In genomic region chr17:6803614-6804013, GRCm38 (mm10) we compare ENCODE assay signal across 17 mouse cellular contexts. TPM values are rescaled to one million over a fixed set of nuclear protein-coding genes. Genes with fewer than 3 reads are reported as not detected.
DNase-seq lines count a peak whose midpoint lies in the region; ATAC-seq and TF ChIP-seq lines count a peak whose summit lies in the region.
"Had no signal": no experiment of that assay in that cellular context is flagged by ENCODE, and none has a peak within 500 bp of the region (broad histone marks: within the 10 kb centered on the region; RNA-seq: fewer than 3 reads in every experiment).

No protein-coding gene starts in this region.

- H3K4me1 ChIP-seq in liver, embryonic 12.5 days, result peaks cover 56% of the 10 kb centered on the region
- peaks cover 9% of the 10 kb centered on the region; the same call in 1 of the 2 replicates for H3K4me1 ChIP-seq in liver, postnatal 0 days (ENCODE audit: insufficient read depth)
- peaks cover 29 to 42% of the 10 kb centered on the region in 2 experiments for H3K4me1 ChIP-seq in liver, embryonic 14.5 days (replicated peaks; ENCODE audit: control insufficient read depth in 2 of 2, insufficient read depth in 2 of 2, low read length in 1 of 2)
- no peaks in the 10 kb centered on the region for H3K4me1 ChIP-seq in hindbrain, embryonic 11.5 days (replicated peaks; ENCODE audit: control insufficient read depth, insufficient read depth, low read length)
- H3K4me1 ChIP-seq in intestine, embryonic 16.5 days (ENCODE audit: control insufficient read depth, insufficient read depth, low read length), result peaks cover 9% of the 10 kb centered on the region; the same call in 1 of the 2 replicates
- H3K4me1 ChIP-seq: embryonic facial prominence, embryonic 10.5 days had no signal

- no peak overlapping the region for H3K4me2 ChIP-seq in liver, embryonic 12.5 days
- H3K4me2 ChIP-seq in liver, postnatal 0 days (ENCODE audit: low read depth, low read length), result no peak overlapping the region
- no peak overlapping the region for H3K4me2 ChIP-seq in liver, embryonic 14.5 days (ENCODE audit: low read depth)
- H3K4me2 ChIP-seq in hindbrain, embryonic 11.5 days (replicated peaks; ENCODE audit: low read depth, low read length), result no peak overlapping the region
- H3K4me2 ChIP-seq in intestine, embryonic 16.5 days (ENCODE audit: low read depth, low read length), result no peak overlapping the region
- H3K4me2 ChIP-seq: heart, embryonic 11.5 days; hindbrain, embryonic 12.5 days had no signal

- DNase-seq in liver, postnatal 0 days, result no peak
- DNase-seq in lung, postnatal 25 days (ENCODE audit: low spot score), result peak; percentile 72
- no peak for DNase-seq in lung, postnatal 14 days
- no peak for DNase-seq in liver, embryonic 14.5 days (ENCODE audit: low read depth in 3 of 3, low spot score in 3 of 3)
- no peak for DNase-seq in hindbrain, embryonic 11.5 days (ENCODE audit: low spot score)
- no peak for DNase-seq in spleen, postnatal 14 days (ENCODE audit: low spot score in 2 of 2)
- DNase-seq: adrenal gland, adult 8-10 months; adrenal gland, postnatal 36 days; heart, adult 2 months; heart, postnatal 36 days had no signal

- peak overlapping the region; percentile 90 for H3K27ac ChIP-seq in liver, embryonic 12.5 days
- H3K27ac ChIP-seq in liver, postnatal 0 days (ENCODE audit: low read depth), result no peak overlapping the region
- H3K27ac ChIP-seq in liver, embryonic 14.5 days, result peak overlapping the region; percentile 80
- H3K27ac ChIP-seq in hindbrain, embryonic 11.5 days (ENCODE audit: low read depth, low read length), result no peak overlapping the region
- H3K27ac ChIP-seq in intestine, embryonic 16.5 days (ENCODE audit: low read length), result no peak overlapping the region
- H3K27ac ChIP-seq: embryonic facial prominence, embryonic 10.5 days; heart, adult 2 months; hindbrain, embryonic 12.5 days had no signal

- no peak for TF ChIP-seq EP300 in liver, postnatal 0 days (IDR thresholded peaks at IDR 0.05; ENCODE audit: low read depth)
- TF ChIP-seq EP300 in liver, embryonic 14.5 days (IDR thresholded peaks at IDR 0.05; ENCODE audit: low read depth), result no peak

- H3K4me3 ChIP-seq in liver, embryonic 12.5 days, result no peak overlapping the region
- no peak overlapping the region for H3K4me3 ChIP-seq in liver, postnatal 0 days (ENCODE audit: low read depth, low read length)
- H3K4me3 ChIP-seq in liver, embryonic 14.5 days (ENCODE audit: insufficient read depth in 1 of 2, low read depth in 2 of 2, low read length in 2 of 2), result no peak overlapping the region
- H3K4me3 ChIP-seq in hindbrain, embryonic 11.5 days (ENCODE audit: low read depth, low read length), result no peak overlapping the region
- H3K4me3 ChIP-seq in intestine, embryonic 16.5 days (ENCODE audit: low read length), result no peak overlapping the region
- H3K4me3 ChIP-seq: embryonic facial prominence, embryonic 10.5 days; heart, adult 2 months; hindbrain, embryonic 12.5 days had no signal

- ATAC-seq in liver, embryonic 12.5 days, result no peak
- no peak for ATAC-seq in liver, postnatal 0 days
- no peak for ATAC-seq in liver, embryonic 14.5 days (ENCODE audit: insufficient read depth)
- ATAC-seq in hindbrain, embryonic 11.5 days (ENCODE audit: low FRiP score), result no peak
- ATAC-seq in intestine, embryonic 16.5 days, result no peak
- ATAC-seq: forebrain, embryonic 14.5 days; hindbrain, embryonic 16.5 days had no signal

- TF ChIP-seq CTCF in liver, postnatal 0 days (IDR thresholded peaks at IDR 0.05; ENCODE audit: low read depth), result no peak
- no peak for TF ChIP-seq CTCF in liver, embryonic 14.5 days (IDR thresholded peaks at IDR 0.05; ENCODE audit: low read depth)

- H3K9me3 ChIP-seq in liver, embryonic 12.5 days (replicated peaks), result peaks cover 9% of the 10 kb centered on the region
- peaks cover 6% of the 10 kb centered on the region; the same call in 1 of the 2 replicates for H3K9me3 ChIP-seq in liver, postnatal 0 days (ENCODE audit: low read length)
- peaks cover 6% of the 10 kb centered on the region for H3K9me3 ChIP-seq in liver, embryonic 14.5 days (ENCODE audit: control insufficient read depth, low read length)
- no peaks in the 10 kb centered on the region for H3K9me3 ChIP-seq in hindbrain, embryonic 11.5 days (ENCODE audit: control insufficient read depth, low read length)
- H3K9me3 ChIP-seq in intestine, embryonic 16.5 days (ENCODE audit: control insufficient read depth, low read length), result peaks cover 6% of the 10 kb centered on the region; the same call in 1 of the 2 replicates

- WGBS in liver, embryonic 12.5 days (ENCODE audit: insufficient replicate concordance), result 70% methylated on average over 1 of the region's 1 CpGs
- WGBS in liver, postnatal 0 days (ENCODE audit: insufficient replicate concordance), result 90% methylated on average over 1 of the region's 1 CpGs
- 87% methylated on average over 1 of the region's 1 CpGs for WGBS in liver, embryonic 14.5 days (ENCODE audit: insufficient replicate concordance)
- WGBS in hindbrain, embryonic 11.5 days, result 95% methylated on average over 1 of the region's 1 CpGs
- WGBS in intestine, embryonic 16.5 days, result 93% methylated on average over 1 of the region's 1 CpGs

- H3K36me3 ChIP-seq in liver, embryonic 12.5 days, result peaks cover 5% of the 10 kb centered on the region; the same call in 1 of the 2 replicates
- no peaks in the 10 kb centered on the region for H3K36me3 ChIP-seq in liver, postnatal 0 days (replicated peaks; ENCODE audit: insufficient read depth, low read length)
- H3K36me3 ChIP-seq in liver, embryonic 14.5 days (replicated peaks; ENCODE audit: control insufficient read depth, insufficient read depth, low read depth), result no peaks in the 10 kb centered on the region
- no peaks in the 10 kb centered on the region for H3K36me3 ChIP-seq in hindbrain, embryonic 11.5 days (ENCODE audit: control insufficient read depth, insufficient read depth, low read length)
- H3K36me3 ChIP-seq in intestine, embryonic 16.5 days (ENCODE audit: control insufficient read depth, insufficient read depth, low read length), result no peaks in the 10 kb centered on the region
- H3K36me3 ChIP-seq: embryonic facial prominence, embryonic 10.5 days; hindbrain, embryonic 12.5 days had no signal

- H3K9ac ChIP-seq in liver, embryonic 12.5 days, result no peak overlapping the region
- no peak overlapping the region for H3K9ac ChIP-seq in liver, postnatal 0 days (replicated peaks)
- H3K9ac ChIP-seq in liver, embryonic 14.5 days (replicated peaks), result no peak overlapping the region
- H3K9ac ChIP-seq in hindbrain, embryonic 11.5 days (ENCODE audit: low read depth, low read length), result no peak overlapping the region
- H3K9ac ChIP-seq in intestine, embryonic 16.5 days (ENCODE audit: low read depth, low read length), result no peak overlapping the region
- H3K9ac ChIP-seq: hindbrain, embryonic 12.5 days had no signal

- no peaks in the 10 kb centered on the region for H3K27me3 ChIP-seq in liver, embryonic 12.5 days (replicated peaks)
- H3K27me3 ChIP-seq in liver, postnatal 0 days (ENCODE audit: insufficient read depth, low read length), result no peaks in the 10 kb centered on the region
- H3K27me3 ChIP-seq in liver, embryonic 14.5 days (ENCODE audit: control insufficient read depth, insufficient read depth, low read length), result no peaks in the 10 kb centered on the region
- no peaks in the 10 kb centered on the region for H3K27me3 ChIP-seq in hindbrain, embryonic 11.5 days (ENCODE audit: control insufficient read depth, insufficient read depth, low read length)
- H3K27me3 ChIP-seq in intestine, embryonic 16.5 days (replicated peaks; ENCODE audit: control insufficient read depth, insufficient read depth, low read length), result no peaks in the 10 kb centered on the region
- H3K27me3 ChIP-seq: hindbrain, embryonic 12.5 days had no signal

RNA-seq across cellular contexts. Expression of gene Ezr, which starts 21.0 kb away (rescaled TPM):
- polyA plus RNA-seq in liver, embryonic 12.5 days (2016; fragmentation: Nextera tagmentation; extraction: Ambion mirVana), result 67.9 and 72.4 TPM in 2 replicates
- polyA plus RNA-seq in liver, postnatal 0 days (2015; fragmentation: Nextera tagmentation; extraction: Ambion mirVana), result 32.0 and 34.8 TPM in 2 replicates
- polyA plus RNA-seq in liver, embryonic 14.5 days (2012; rRNA removed), result 17.6 and 31.2 TPM in 2 replicates
- polyA plus RNA-seq in liver, embryonic 14.5 days (2014; fragmentation: Nextera tagmentation; extraction: Ambion mirVana), result 41.7 and 52.8 TPM in 2 replicates
- polyA plus RNA-seq in hindbrain, embryonic 11.5 days (2014; fragmentation: Nextera tagmentation; extraction: Ambion mirVana), result 73.8 and 91.1 TPM in 2 replicates
- 281 and 319 TPM in 2 replicates for polyA plus RNA-seq in intestine, embryonic 16.5 days (2015; fragmentation: Nextera tagmentation; extraction: Ambion mirVana)

Comparison
In these comparisons a context has a peak if more than half of its experiments do, and no peak if none do; other contexts are left out.
1. H3K27ac ChIP-seq: peak in liver, embryonic 12.5 days (single experiment) and liver, embryonic 14.5 days (single experiment); none in liver, postnatal 0 days (single experiment), hindbrain, embryonic 11.5 days (single experiment) and intestine, embryonic 16.5 days (single experiment).